Mouse (Mus musculus): ENCODE data around the gene Urod. TPM values are rescaled to one million over a fixed set of nuclear protein-coding genes. Genes with fewer than 3 reads are reported as not detected.

The Urod gene
- polyA plus RNA-seq (2012; rRNA removed): 71.0 and 74.3 TPM in 2 replicates

- peak; percentile 92 to 97 for DNase-seq (ENCODE audit: extremely low spot score in 1 of 2, low spot score in 1 of 2)
Observed at GRCm38 (mm10) chr4:116993672-116994621, at the start of gene Urod. Gene Urod, minus strand, starts transcription at chr4:116994413.

- DNase-seq (ENCODE audit: extremely low spot score in 1 of 2, low spot score in 1 of 2): peak in 1 of 2 experiments; percentile 10
Observed at GRCm38 (mm10) chr4:117041283-117041721, 47.1 kb upstream of the Urod start.

GRCm38 (mm10) chr4:117040791-117041190 lies 46.6 kb upstream of the Urod start:
- no peak for DNase-seq (ENCODE audit: extremely low spot score in 1 of 2, low spot score in 1 of 2)

GRCm38 (mm10) chr4:117039925-117040687 lies 45.9 kb upstream of the Urod start:
- peak in 1 of 2 experiments; percentile 65 for DNase-seq (ENCODE audit: extremely low spot score in 1 of 2, low spot score in 1 of 2)

- peak in 1 of 2 experiments; percentile 40 for DNase-seq (ENCODE audit: extremely low spot score in 1 of 2, low spot score in 1 of 2)
Observed at GRCm38 (mm10) chr4:117031105-117031504, 36.9 kb upstream of the Urod start.

- no peak for DNase-seq (ENCODE audit: extremely low spot score in 1 of 2, low spot score in 1 of 2)
Observed at GRCm38 (mm10) chr4:117023469-117023868, 29.3 kb upstream of the Urod start.

- DNase-seq (ENCODE audit: extremely low spot score in 1 of 2, low spot score in 1 of 2): peak; percentile 81 to 92
Observed at GRCm38 (mm10) chr4:117019206-117020134, 25.3 kb upstream of the Urod start, which contains the start of gene Eif2b3. Gene Eif2b3, plus strand, starts transcription at chr4:117019402.

- DNase-seq (ENCODE audit: extremely low spot score in 1 of 2, low spot score in 1 of 2): no peak
Observed at GRCm38 (mm10) chr4:117018327-117018726, 24.1 kb upstream of the Urod start.

GRCm38 (mm10) chr4:117017738-117018137 lies 23.5 kb upstream of the Urod start:
- no peak for DNase-seq (ENCODE audit: extremely low spot score in 1 of 2, low spot score in 1 of 2)

GRCm38 (mm10) chr4:117014901-117015415 lies 20.7 kb upstream of the Urod start:
- DNase-seq (ENCODE audit: extremely low spot score in 1 of 2, low spot score in 1 of 2): no peak

GRCm38 (mm10) chr4:117013596-117013995 lies 19.4 kb upstream of the Urod start:
- no peak for DNase-seq (ENCODE audit: extremely low spot score in 1 of 2, low spot score in 1 of 2)

- DNase-seq (ENCODE audit: extremely low spot score in 1 of 2, low spot score in 1 of 2): no peak
Observed at GRCm38 (mm10) chr4:117010231-117010630, 16.0 kb upstream of the Urod start.

GRCm38 (mm10) chr4:117007058-117007457 lies 12.8 kb upstream of the Urod start:
- DNase-seq (ENCODE audit: extremely low spot score in 1 of 2, low spot score in 1 of 2): no peak

- no peak for DNase-seq (ENCODE audit: extremely low spot score in 1 of 2, low spot score in 1 of 2)
Observed at GRCm38 (mm10) chr4:117005611-117006400, 11.6 kb upstream of the Urod start.

- no peak for DNase-seq (ENCODE audit: extremely low spot score in 1 of 2, low spot score in 1 of 2)
Observed at GRCm38 (mm10) chr4:117004649-117005048, 10.4 kb upstream of the Urod start.

GRCm38 (mm10) chr4:117002543-117003521 lies 8.6 kb upstream of the Urod start:
- peak in 1 of 2 experiments; percentile 82 for DNase-seq (ENCODE audit: extremely low spot score in 1 of 2, low spot score in 1 of 2)

GRCm38 (mm10) chr4:117001957-117002356 lies 7.7 kb upstream of the Urod start:
- no peak for DNase-seq (ENCODE audit: extremely low spot score in 1 of 2, low spot score in 1 of 2)
